Mouse (Mus musculus): ENCODE measurements around the gene Gm47959.

- TF ChIP-seq CTCF (IDR thresholded peaks at IDR 0.05; ENCODE audit: low read depth) = no peak
- TF ChIP-seq EP300 (IDR thresholded peaks at IDR 0.05; ENCODE audit: low read depth) = no peak
Observed at GRCm38 (mm10) chr1:82977840-82978239, 22.5 kb upstream of the Gm47959 start.
